Mouse (Mus musculus): Measurements from ENCODE around the gene Plekhn1.

DNA sequence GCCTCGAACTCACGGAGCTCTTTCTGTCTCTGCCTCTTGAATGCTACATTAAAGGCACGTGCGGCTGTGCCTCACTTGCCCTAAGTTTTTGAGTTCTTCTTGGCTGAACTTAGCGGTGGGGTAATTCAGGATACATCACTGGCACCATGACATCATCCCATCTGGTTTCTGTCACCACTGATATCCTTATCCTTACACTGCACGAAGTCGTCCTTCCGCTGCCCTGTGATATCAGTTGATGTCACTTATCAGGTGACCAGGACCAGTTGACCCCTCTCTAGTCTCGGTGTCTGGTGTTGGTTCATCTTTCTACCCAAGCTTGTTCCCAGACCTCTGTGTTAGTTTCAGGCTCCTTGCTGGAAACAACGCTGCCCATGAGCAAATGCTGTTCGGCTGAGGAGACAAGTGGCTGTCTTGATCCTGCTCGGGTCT is 32.2 kb downstream of the Plekhn1 start:
- no peak for TF ChIP-seq CTCF (IDR thresholded peaks at IDR 0.05; ENCODE audit: low read depth, low read length)
- TF ChIP-seq TAL1 (conservative IDR thresholded peaks at IDR 0.05; ENCODE audit: low read depth, low read length): no peak
- no peak for TF ChIP-seq POLR2AphosphoS5 (IDR thresholded peaks at IDR 0.05; ENCODE audit: insufficient replicate concordance, low read depth, low read length)
- no peak for TF ChIP-seq GATA2 (IDR thresholded peaks at IDR 0.05; ENCODE audit: borderline replicate concordance, low read depth, low read length)

All from G1E (cell line).